Mouse (Mus musculus) E14TG2a.4 (cell line): ENCODE data around the gene Fam53b.

ENCODE experiments used
- CTCF ChIP-seq: conservative IDR thresholded peaks from 2 replicates; pipeline ENCODE4 v1.5.1; 2014; ENCODE audit warnings: low read length
- NANOG ChIP-seq: IDR thresholded peaks from 2 replicates; pipeline ENCODE4 v1.6.1; 2014; ENCODE audit warnings: borderline replicate concordance, low read length, mixed read lengths
- POU5F1 ChIP-seq: IDR thresholded peaks from 2 replicates; pipeline ENCODE4 v1.6.1; 2014; ENCODE audit warnings: low read length, borderline replicate concordance

GRCm38 (mm10) chr7:132802691-132803090 is 11.0 kb downstream of the Fam53b start:
- TF ChIP-seq CTCF (no peak), NANOG (no peak), POU5F1 (no peak)
